Mouse (Mus musculus): Measurements from ENCODE around the gene Rnf185.

DNA sequence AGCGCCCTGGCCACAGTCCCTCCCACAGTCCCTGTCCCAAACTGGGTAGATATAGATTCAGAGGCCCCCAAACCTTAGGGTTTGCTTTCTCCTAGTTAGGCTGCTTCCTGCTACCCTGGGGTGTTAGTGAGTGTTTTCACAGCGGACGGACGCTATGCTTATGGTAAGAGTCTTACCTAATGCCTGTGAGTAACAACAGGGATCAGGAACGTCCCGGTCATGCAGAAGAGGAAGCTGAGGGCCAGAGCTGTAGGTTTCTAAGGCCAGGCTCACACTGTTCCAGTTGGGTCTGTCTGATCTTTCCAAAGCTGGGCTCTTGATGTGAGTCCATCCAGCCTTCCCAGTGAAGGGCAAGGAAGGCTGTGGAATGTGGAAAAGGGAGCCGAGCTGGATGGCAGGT is 34.2 kb upstream of the Rnf185 start:
- TF ChIP-seq CTCF (IDR thresholded peaks at IDR 0.05; ENCODE audit: borderline replicate concordance, control insufficient read depth, extremely low read depth, insufficient read depth, low read length, poor library complexity) (no peak), POLR2A (IDR thresholded peaks at IDR 0.05; ENCODE audit: control insufficient read depth, extremely low read depth, insufficient read depth, low read length, poor library complexity) (no peak)
